Mouse (Mus musculus) olfactory bulb, adult 2 months (tissue): ENCODE data around the gene Pax1.

Source experiments
- CTCF ChIP-seq: fragments of 200-500 bp; IDR thresholded peaks from 2 replicates; pipeline ENCODE4 v1.5.1; 2012; ENCODE audit warnings: low read depth, mild to moderate bottlenecking, low read length, moderate library complexity; ENCODE audit not compliant: insufficient read depth
- POLR2A ChIP-seq: fragments of 200-500 bp; IDR thresholded peaks from 2 replicates; pipeline ENCODE4 v1.6.1; 2012; ENCODE audit warnings: mild to moderate bottlenecking, low read depth, low read length, moderate library complexity; ENCODE audit not compliant: insufficient read depth

DNA sequence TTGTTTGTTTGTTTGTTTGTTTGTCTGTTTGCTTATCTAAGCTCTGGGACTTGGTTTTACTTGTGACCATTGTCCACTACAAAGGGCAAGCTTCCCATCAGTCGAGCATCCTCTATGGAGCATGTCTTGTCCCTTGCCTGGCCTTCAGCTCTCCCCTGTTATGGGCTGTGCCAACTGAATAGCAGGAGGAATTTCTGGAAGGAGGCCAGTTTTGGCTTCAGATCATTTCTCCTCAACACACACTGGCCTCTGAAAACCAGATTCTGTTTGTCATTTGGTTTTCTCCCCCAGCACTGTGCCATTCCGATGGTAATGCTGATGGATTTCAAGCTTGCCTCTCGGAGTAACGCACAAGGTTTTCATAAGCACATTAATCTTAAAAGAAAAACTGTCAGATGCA lies 21.9 kb upstream of the Pax1 start:
- no peak for TF ChIP-seq POLR2A
- no peak for TF ChIP-seq CTCF
